Mouse (Mus musculus): ENCODE results near the gene Atp10a. TPM values are rescaled to one million over a fixed set of nuclear protein-coding genes. Genes with fewer than 3 reads are reported as not detected.

Atp10a gene
- total RNA-seq, 1 experiment, result 7.3 TPM

GRCm38 (mm10) chr7:58660665-58661064 lies 4.7 kb downstream of the Atp10a start:
- TF ChIP-seq ZNF384 (IDR thresholded peaks at IDR 0.05; ENCODE audit: low read depth, low read length) (no peak), ZC3H11A (IDR thresholded peaks at IDR 0.05; ENCODE audit: borderline replicate concordance, low read depth, low read length) (no peak), HCFC1 (IDR thresholded peaks at IDR 0.05; ENCODE audit: borderline replicate concordance, insufficient read depth, low read length) (no peak), CHD2 (IDR thresholded peaks at IDR 0.05; ENCODE audit: low read depth, low read length) (no peak), MAFK (IDR thresholded peaks at IDR 0.05; ENCODE audit: insufficient read depth, low read depth, low read length) (no peak)
- Histone ChIP-seq H3K4me1 (ENCODE audit: control insufficient read depth in 2 of 2, insufficient read depth in 2 of 2, low read length in 2 of 2, poor library complexity in 1 of 2) (no peaks in the 10 kb centered on the region), H3K27ac (ENCODE audit: insufficient read depth, low read depth, low read length, poor library complexity, severe bottlenecking) (no peak overlapping the region), H3K9ac (ENCODE audit: insufficient read depth, low read depth, low read length, poor library complexity, severe bottlenecking) (no peak overlapping the region), H3K36me3 (ENCODE audit: control insufficient read depth, insufficient read depth, low read length, poor library complexity, severe bottlenecking) (no peaks in the 10 kb centered on the region), H3K4me3 (ENCODE audit: insufficient read depth in 1 of 2, low read depth in 1 of 2, low read length in 2 of 2, poor library complexity in 1 of 2, severe bottlenecking in 1 of 2) (no peak overlapping the region), H3K9me3 (ENCODE audit: control insufficient read depth, insufficient read depth, low read depth, low read length) (no peaks in the 10 kb centered on the region)
- no peak for DNase-seq (ENCODE audit: low read depth, low spot score)
- in situ Hi-C loops (cut with MboI; ENCODE audit: low sequenced_read_pairs in 2 of 2, unreplicated experiment in 2 of 2), result no loop called here

- TF ChIP-seq ZNF384 (IDR thresholded peaks at IDR 0.05; ENCODE audit: low read depth, low read length) (no peak), MAFK (IDR thresholded peaks at IDR 0.05; ENCODE audit: insufficient read depth, low read depth, low read length) (no peak)
- in situ Hi-C loops (cut with MboI; ENCODE audit: low sequenced_read_pairs in 2 of 2, unreplicated experiment in 2 of 2), result no loop called here
- H3K4me3 ChIP-seq (ENCODE audit: insufficient read depth in 1 of 2, low read depth in 1 of 2, low read length in 2 of 2, poor library complexity in 1 of 2, severe bottlenecking in 1 of 2), result no peak overlapping the region
- no peaks in the 10 kb centered on the region for H3K36me3 ChIP-seq (ENCODE audit: control insufficient read depth, insufficient read depth, low read length, poor library complexity, severe bottlenecking)
- no peak for DNase-seq (ENCODE audit: low read depth, low spot score)
- no peak overlapping the region for H3K27ac ChIP-seq (ENCODE audit: insufficient read depth, low read depth, low read length, poor library complexity, severe bottlenecking)
- no peaks in the 10 kb centered on the region for H3K9me3 ChIP-seq (ENCODE audit: control insufficient read depth, insufficient read depth, low read depth, low read length)
- H3K4me1 ChIP-seq (ENCODE audit: control insufficient read depth in 2 of 2, insufficient read depth in 2 of 2, low read length in 2 of 2, poor library complexity in 1 of 2), result no peaks in the 10 kb centered on the region
- H3K9ac ChIP-seq (ENCODE audit: insufficient read depth, low read depth, low read length, poor library complexity, severe bottlenecking), result no peak overlapping the region
These were observed 5.1 kb downstream of the Atp10a start for GRCm38 (mm10) chr7:58661076-58661475.

- in situ Hi-C loops (cut with MboI; ENCODE audit: low sequenced_read_pairs in 2 of 2, unreplicated experiment in 2 of 2), result no loop called here
These were observed 12.7 kb downstream of the Atp10a start for GRCm38 (mm10) chr7:58668617-58669016.

DNA sequence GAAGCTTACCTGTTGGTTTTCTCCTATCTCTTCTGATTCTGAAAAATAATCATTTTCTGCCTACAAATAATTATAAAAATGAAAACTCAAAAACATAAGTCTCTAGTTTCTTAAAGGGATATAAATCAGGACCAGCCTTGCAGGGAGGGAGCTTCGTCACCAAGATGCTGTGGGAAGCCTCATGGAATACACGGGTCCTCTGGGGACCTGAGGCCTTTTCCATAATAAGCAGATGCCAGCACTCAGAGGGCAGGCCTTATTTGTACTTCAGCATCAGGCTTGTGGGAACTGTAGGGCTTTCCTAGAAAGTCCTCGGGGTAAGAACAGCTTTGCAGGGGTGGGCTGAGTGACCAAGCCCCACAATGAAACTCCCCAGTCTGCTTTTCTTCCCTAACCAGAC lies 20.1 kb downstream of the Atp10a start:
- in situ Hi-C loops (cut with MboI; ENCODE audit: low sequenced_read_pairs in 2 of 2, unreplicated experiment in 2 of 2), result no loop called here
- TF ChIP-seq CHD2 (IDR thresholded peaks at IDR 0.05; ENCODE audit: low read depth, low read length) (no peak), ZC3H11A (IDR thresholded peaks at IDR 0.05; ENCODE audit: borderline replicate concordance, low read depth, low read length) (no peak), ZNF384 (IDR thresholded peaks at IDR 0.05; ENCODE audit: low read depth, low read length) (no peak), MAFK (IDR thresholded peaks at IDR 0.05; ENCODE audit: insufficient read depth, low read depth, low read length) (no peak), HCFC1 (IDR thresholded peaks at IDR 0.05; ENCODE audit: borderline replicate concordance, insufficient read depth, low read length) (no peak)
- Histone ChIP-seq H3K36me3 (ENCODE audit: control insufficient read depth, insufficient read depth, low read length, poor library complexity, severe bottlenecking) (no peaks in the 10 kb centered on the region), H3K4me1 (ENCODE audit: control insufficient read depth in 2 of 2, insufficient read depth in 2 of 2, low read length in 2 of 2, poor library complexity in 1 of 2) (no peaks in the 10 kb centered on the region), H3K27ac (ENCODE audit: insufficient read depth, low read depth, low read length, poor library complexity, severe bottlenecking) (no peak overlapping the region), H3K4me3 (ENCODE audit: insufficient read depth in 1 of 2, low read depth in 1 of 2, low read length in 2 of 2, poor library complexity in 1 of 2, severe bottlenecking in 1 of 2) (no peak overlapping the region), H3K9ac (ENCODE audit: insufficient read depth, low read depth, low read length, poor library complexity, severe bottlenecking) (no peak overlapping the region), H3K9me3 (ENCODE audit: control insufficient read depth, insufficient read depth, low read depth, low read length) (no peaks in the 10 kb centered on the region)
- DNase-seq (ENCODE audit: low read depth, low spot score), result no peak

More at GRCm38 (mm10) chr7:58668617-58669016, 12.7 kb downstream of the Atp10a start:
- peak; percentile 70 for DNase-seq (ENCODE audit: low read depth, low spot score)
- Histone ChIP-seq H3K9me3 (ENCODE audit: control insufficient read depth, insufficient read depth, low read depth, low read length) (no peaks in the 10 kb centered on the region), H3K36me3 (ENCODE audit: control insufficient read depth, insufficient read depth, low read length, poor library complexity, severe bottlenecking) (no peaks in the 10 kb centered on the region), H3K4me3 (ENCODE audit: insufficient read depth in 1 of 2, low read depth in 1 of 2, low read length in 2 of 2, poor library complexity in 1 of 2, severe bottlenecking in 1 of 2) (0 out of 4 replicates have a peak overlapping the region, but pooled peaks of 1 of the 2 experiments have one; percentile 19), H3K9ac (ENCODE audit: insufficient read depth, low read depth, low read length, poor library complexity, severe bottlenecking) (no peak overlapping the region), H3K4me1 (ENCODE audit: control insufficient read depth in 2 of 2, insufficient read depth in 2 of 2, low read length in 2 of 2, poor library complexity in 1 of 2) (peaks cover 3 to 4% of the 10 kb centered on the region in 2 experiments; a peak in 2 of 4 replicates), H3K27ac (ENCODE audit: insufficient read depth, low read depth, low read length, poor library complexity, severe bottlenecking) (peak overlapping the region; percentile 61)
- TF ChIP-seq ZC3H11A (IDR thresholded peaks at IDR 0.05; ENCODE audit: borderline replicate concordance, low read depth, low read length) (no peak), ZNF384 (IDR thresholded peaks at IDR 0.05; ENCODE audit: low read depth, low read length) (0 out of 2 replicates have a peak, but pooled peaks have one; percentile 57), CHD2 (IDR thresholded peaks at IDR 0.05; ENCODE audit: low read depth, low read length) (no peak), MAFK (IDR thresholded peaks at IDR 0.05; ENCODE audit: insufficient read depth, low read depth, low read length) (no peak), HCFC1 (IDR thresholded peaks at IDR 0.05; ENCODE audit: borderline replicate concordance, insufficient read depth, low read length) (no peak)

All from ES-E14 (cell line).